Mouse (Mus musculus): ENCODE results near the gene Tssc4. TPM values are rescaled to one million over a fixed set of nuclear protein-coding genes. Genes with fewer than 3 reads are reported as not detected.

The Tssc4 gene
- total RNA-seq, 1 experiment, result 51.0 TPM

DNA sequence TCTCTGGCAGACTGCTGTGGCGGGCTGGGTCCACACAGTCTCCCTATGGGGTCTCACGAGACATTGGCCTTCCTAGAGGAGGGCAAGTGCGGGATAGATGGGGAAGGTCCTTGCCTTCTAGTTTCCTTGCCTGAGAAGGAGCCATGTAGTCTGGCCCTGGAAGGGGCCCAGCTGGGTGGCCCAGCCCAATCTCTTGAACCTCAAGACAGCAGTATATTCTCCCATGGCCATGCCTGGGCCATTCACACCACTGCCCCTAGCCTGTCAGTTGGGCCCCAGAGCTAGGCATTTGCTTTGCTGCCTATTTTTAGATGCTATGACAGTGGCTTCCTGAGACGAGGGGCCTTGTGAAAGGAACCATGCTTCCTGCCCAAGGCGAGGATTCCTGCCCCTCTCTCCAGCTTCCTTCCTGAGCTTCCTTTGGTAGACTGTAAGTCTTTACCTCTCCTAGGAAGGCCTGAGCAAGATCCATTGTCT, 10.8 kb upstream of the Tssc4 start:
- Histone ChIP-seq H3K4me3 (ENCODE audit: insufficient read depth in 1 of 2, low read depth in 1 of 2, low read length in 2 of 2, poor library complexity in 1 of 2, severe bottlenecking in 1 of 2) (no peak overlapping the region), H3K9ac (ENCODE audit: insufficient read depth, low read depth, low read length, poor library complexity, severe bottlenecking) (no peak overlapping the region), H3K9me3 (ENCODE audit: control insufficient read depth, insufficient read depth, low read depth, low read length) (no peaks in the 10 kb centered on the region), H3K36me3 (ENCODE audit: control insufficient read depth, insufficient read depth, low read length, poor library complexity, severe bottlenecking) (peaks cover 52% of the 10 kb centered on the region), H3K4me1 (ENCODE audit: control insufficient read depth in 2 of 2, insufficient read depth in 2 of 2, low read length in 2 of 2, poor library complexity in 1 of 2) (peaks cover 9 to 33% of the 10 kb centered on the region in 2 experiments; a peak in 3 of 4 replicates), H3K27ac (ENCODE audit: insufficient read depth, low read depth, low read length, poor library complexity, severe bottlenecking) (no peak overlapping the region)
- DNase-seq (ENCODE audit: low read depth, low spot score), result no peak
- in situ Hi-C loops (cut with MboI; ENCODE audit: low sequenced_read_pairs in 2 of 2, unreplicated experiment in 2 of 2), result no loop called here
- TF ChIP-seq ZNF384 (IDR thresholded peaks at IDR 0.05; ENCODE audit: low read depth, low read length), result no peak
- TF ChIP-seq HCFC1 (IDR thresholded peaks at IDR 0.05; ENCODE audit: borderline replicate concordance, insufficient read depth, low read length), result no peak
- TF ChIP-seq MAFK (IDR thresholded peaks at IDR 0.05; ENCODE audit: insufficient read depth, low read depth, low read length), result no peak
- TF ChIP-seq ZC3H11A (IDR thresholded peaks at IDR 0.05; ENCODE audit: borderline replicate concordance, low read depth, low read length), result no peak
- TF ChIP-seq CHD2 (IDR thresholded peaks at IDR 0.05; ENCODE audit: low read depth, low read length), result no peak

DNA sequence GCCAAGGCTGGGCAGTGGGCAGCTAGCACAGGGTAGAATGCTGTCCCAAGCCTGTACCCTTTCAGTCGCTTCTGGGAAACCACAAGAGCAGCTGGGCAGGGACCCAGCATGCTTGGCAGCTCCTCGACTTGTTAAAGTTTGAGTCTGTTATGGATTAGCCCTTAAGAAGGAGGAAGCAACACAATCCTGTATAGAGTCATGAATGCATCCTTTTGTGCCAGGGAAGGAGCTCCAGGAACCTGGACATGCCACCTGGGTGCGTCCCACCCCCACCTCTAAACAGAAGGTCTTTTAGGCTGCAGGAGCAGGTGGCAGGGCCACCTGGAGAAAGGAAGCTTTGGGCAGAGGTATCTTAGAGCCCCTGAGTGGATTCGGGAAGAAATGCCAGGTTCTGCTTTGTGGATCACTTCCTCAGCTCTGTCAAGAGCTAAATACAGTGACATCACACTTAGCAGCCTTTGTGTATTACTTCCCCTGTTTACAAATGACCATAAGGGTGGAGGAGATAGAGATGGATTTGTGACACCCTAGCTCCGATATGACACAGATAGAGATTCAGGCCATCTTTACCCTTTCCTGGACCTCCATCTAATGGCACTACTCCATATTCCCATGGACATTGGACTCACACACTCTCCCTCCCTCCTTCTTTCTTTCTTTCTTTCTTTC, 9.7 kb upstream of the Tssc4 start:
- Histone ChIP-seq H3K27ac (ENCODE audit: insufficient read depth, low read depth, low read length, poor library complexity, severe bottlenecking) (no peak overlapping the region), H3K4me1 (ENCODE audit: control insufficient read depth in 2 of 2, insufficient read depth in 2 of 2, low read length in 2 of 2, poor library complexity in 1 of 2) (peaks cover 8 to 32% of the 10 kb centered on the region in 2 experiments; a peak in 3 of 4 replicates), H3K9me3 (ENCODE audit: control insufficient read depth, insufficient read depth, low read depth, low read length) (no peaks in the 10 kb centered on the region), H3K9ac (ENCODE audit: insufficient read depth, low read depth, low read length, poor library complexity, severe bottlenecking) (no peak overlapping the region), H3K36me3 (ENCODE audit: control insufficient read depth, insufficient read depth, low read length, poor library complexity, severe bottlenecking) (peaks cover 63% of the 10 kb centered on the region), H3K4me3 (ENCODE audit: insufficient read depth in 1 of 2, low read depth in 1 of 2, low read length in 2 of 2, poor library complexity in 1 of 2, severe bottlenecking in 1 of 2) (no peak overlapping the region)
- in situ Hi-C loops (cut with MboI; ENCODE audit: low sequenced_read_pairs in 2 of 2, unreplicated experiment in 2 of 2), result no loop called here
- no peak for DNase-seq (ENCODE audit: low read depth, low spot score)
- TF ChIP-seq MAFK (IDR thresholded peaks at IDR 0.05; ENCODE audit: insufficient read depth, low read depth, low read length), result no peak
- TF ChIP-seq ZNF384 (IDR thresholded peaks at IDR 0.05; ENCODE audit: low read depth, low read length), result no peak
- TF ChIP-seq CHD2 (IDR thresholded peaks at IDR 0.05; ENCODE audit: low read depth, low read length), result no peak
- no peak for TF ChIP-seq ZC3H11A (IDR thresholded peaks at IDR 0.05; ENCODE audit: borderline replicate concordance, low read depth, low read length)
- no peak for TF ChIP-seq HCFC1 (IDR thresholded peaks at IDR 0.05; ENCODE audit: borderline replicate concordance, insufficient read depth, low read length)

DNA sequence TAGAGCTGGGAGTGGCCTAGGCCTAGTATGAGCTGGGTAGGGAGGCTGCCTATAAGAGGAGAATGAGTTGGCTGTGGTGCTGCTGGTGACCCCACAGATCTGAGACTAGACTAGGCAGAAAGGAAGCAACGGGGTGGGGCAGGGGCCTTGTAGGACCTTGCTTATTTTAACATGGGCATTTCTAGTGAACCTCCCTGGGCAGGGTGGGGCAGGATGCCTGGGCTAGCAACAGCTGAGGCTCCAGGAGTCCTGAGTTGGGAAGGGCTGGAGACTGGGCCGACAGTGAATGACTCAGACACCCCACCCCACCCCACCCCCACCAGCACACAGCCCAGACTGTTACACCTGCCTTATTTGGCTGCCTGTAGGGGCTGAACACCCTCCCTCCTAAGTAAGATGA, 6.3 kb upstream of the Tssc4 start:
- Histone ChIP-seq H3K9ac (ENCODE audit: insufficient read depth, low read depth, low read length, poor library complexity, severe bottlenecking) (no peak overlapping the region; the same call in 1 of the 2 replicates), H3K4me3 (ENCODE audit: insufficient read depth in 1 of 2, low read depth in 1 of 2, low read length in 2 of 2, poor library complexity in 1 of 2, severe bottlenecking in 1 of 2) (no peak overlapping the region), H3K36me3 (ENCODE audit: control insufficient read depth, insufficient read depth, low read length, poor library complexity, severe bottlenecking) (peaks cover 72% of the 10 kb centered on the region), H3K4me1 (ENCODE audit: control insufficient read depth in 2 of 2, insufficient read depth in 2 of 2, low read length in 2 of 2, poor library complexity in 1 of 2) (peaks cover 6 to 18% of the 10 kb centered on the region in 2 experiments; a peak in 3 of 4 replicates), H3K9me3 (ENCODE audit: control insufficient read depth, insufficient read depth, low read depth, low read length) (no peaks in the 10 kb centered on the region), H3K27ac (ENCODE audit: insufficient read depth, low read depth, low read length, poor library complexity, severe bottlenecking) (0 out of 2 replicates have a peak overlapping the region, but pooled peaks have one; percentile 17)
- TF ChIP-seq MAFK (IDR thresholded peaks at IDR 0.05; ENCODE audit: insufficient read depth, low read depth, low read length), result no peak
- TF ChIP-seq HCFC1 (IDR thresholded peaks at IDR 0.05; ENCODE audit: borderline replicate concordance, insufficient read depth, low read length), result no peak
- no peak for TF ChIP-seq ZC3H11A (IDR thresholded peaks at IDR 0.05; ENCODE audit: borderline replicate concordance, low read depth, low read length)
- no peak for TF ChIP-seq CHD2 (IDR thresholded peaks at IDR 0.05; ENCODE audit: low read depth, low read length)
- no peak for TF ChIP-seq ZNF384 (IDR thresholded peaks at IDR 0.05; ENCODE audit: low read depth, low read length)
- in situ Hi-C loops (cut with MboI; ENCODE audit: low sequenced_read_pairs in 2 of 2, unreplicated experiment in 2 of 2), result no loop called here
- DNase-seq (ENCODE audit: low read depth, low spot score), result no peak

DNA sequence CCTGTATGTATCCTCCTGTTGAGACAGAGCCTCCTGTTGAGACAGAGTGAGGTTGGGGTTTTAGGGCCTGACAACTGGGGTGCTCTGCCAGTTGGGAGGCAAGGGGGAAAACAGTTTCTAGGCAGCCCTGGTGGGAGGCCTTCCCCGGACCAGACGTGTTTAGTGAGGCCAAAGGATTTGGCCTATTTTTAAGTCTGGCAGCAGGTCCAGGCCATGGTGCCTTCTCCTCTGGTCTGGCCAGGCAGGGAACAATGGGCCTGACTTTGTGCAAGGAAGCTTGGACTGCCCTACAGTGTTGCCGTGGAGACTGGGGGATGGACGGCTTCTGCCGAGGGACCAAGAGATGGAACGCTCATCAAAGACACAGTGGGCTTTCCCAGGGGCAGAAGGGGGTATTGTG, 4.8 kb upstream of the Tssc4 start:
- no peak overlapping the region for H3K27ac ChIP-seq (ENCODE audit: insufficient read depth, low read depth, low read length, poor library complexity, severe bottlenecking)
- H3K36me3 ChIP-seq (ENCODE audit: control insufficient read depth, insufficient read depth, low read length, poor library complexity, severe bottlenecking), result peaks cover 67% of the 10 kb centered on the region

More for the DNA sequence above, 4.8 kb upstream of the Tssc4 start:
- TF ChIP-seq CHD2 (IDR thresholded peaks at IDR 0.05; ENCODE audit: low read depth, low read length), result no peak
- TF ChIP-seq ZC3H11A (IDR thresholded peaks at IDR 0.05; ENCODE audit: borderline replicate concordance, low read depth, low read length), result no peak
- no peak for TF ChIP-seq MAFK (IDR thresholded peaks at IDR 0.05; ENCODE audit: insufficient read depth, low read depth, low read length)
- no peak for TF ChIP-seq ZNF384 (IDR thresholded peaks at IDR 0.05; ENCODE audit: low read depth, low read length)
- no peak for TF ChIP-seq HCFC1 (IDR thresholded peaks at IDR 0.05; ENCODE audit: borderline replicate concordance, insufficient read depth, low read length)
- H3K4me3 ChIP-seq (ENCODE audit: insufficient read depth in 1 of 2, low read depth in 1 of 2, low read length in 2 of 2, poor library complexity in 1 of 2, severe bottlenecking in 1 of 2), result no peak overlapping the region
- H3K9me3 ChIP-seq (ENCODE audit: control insufficient read depth, insufficient read depth, low read depth, low read length), result no peaks in the 10 kb centered on the region
- no peak for DNase-seq (ENCODE audit: low read depth, low spot score)
- peaks cover 6 to 22% of the 10 kb centered on the region in 2 experiments; a peak in 3 of 4 replicates for H3K4me1 ChIP-seq (ENCODE audit: control insufficient read depth in 2 of 2, insufficient read depth in 2 of 2, low read length in 2 of 2, poor library complexity in 1 of 2)
- H3K9ac ChIP-seq (ENCODE audit: insufficient read depth, low read depth, low read length, poor library complexity, severe bottlenecking), result no peak overlapping the region
- in situ Hi-C loops (cut with MboI; ENCODE audit: low sequenced_read_pairs in 2 of 2, unreplicated experiment in 2 of 2), result no loop called here
